Mouse (Mus musculus) liver, embryonic 14.5 days (tissue): ENCODE results near the gene Arhgap10.

Source experiments
- CTCF ChIP-seq: IDR thresholded peaks from 2 replicates; pipeline ENCODE4 v1.5.1; 2016; ENCODE audit warnings: antibody characterized with exemption, low read depth, control low read depth
- EP300 ChIP-seq: IDR thresholded peaks from 2 replicates; pipeline ENCODE4 v1.6.1; 2016; ENCODE audit warnings: antibody characterized with exemption, low read depth

GRCm38 (mm10) chr8:77487590-77488214, 30.1 kb downstream of the Arhgap10 start:
- no peak for TF ChIP-seq CTCF
- TF ChIP-seq EP300: no peak
